Mouse (Mus musculus): ENCODE results near the gene Fus. TPM values are rescaled to one million over a fixed set of nuclear protein-coding genes. Genes with fewer than 3 reads are reported as not detected.

The Fus gene
- polyA plus RNA-seq (2014; fragmentation: Nextera tagmentation; extraction: Ambion mirVana): 52.5 and 57.7 TPM in 2 replicates

DNA sequence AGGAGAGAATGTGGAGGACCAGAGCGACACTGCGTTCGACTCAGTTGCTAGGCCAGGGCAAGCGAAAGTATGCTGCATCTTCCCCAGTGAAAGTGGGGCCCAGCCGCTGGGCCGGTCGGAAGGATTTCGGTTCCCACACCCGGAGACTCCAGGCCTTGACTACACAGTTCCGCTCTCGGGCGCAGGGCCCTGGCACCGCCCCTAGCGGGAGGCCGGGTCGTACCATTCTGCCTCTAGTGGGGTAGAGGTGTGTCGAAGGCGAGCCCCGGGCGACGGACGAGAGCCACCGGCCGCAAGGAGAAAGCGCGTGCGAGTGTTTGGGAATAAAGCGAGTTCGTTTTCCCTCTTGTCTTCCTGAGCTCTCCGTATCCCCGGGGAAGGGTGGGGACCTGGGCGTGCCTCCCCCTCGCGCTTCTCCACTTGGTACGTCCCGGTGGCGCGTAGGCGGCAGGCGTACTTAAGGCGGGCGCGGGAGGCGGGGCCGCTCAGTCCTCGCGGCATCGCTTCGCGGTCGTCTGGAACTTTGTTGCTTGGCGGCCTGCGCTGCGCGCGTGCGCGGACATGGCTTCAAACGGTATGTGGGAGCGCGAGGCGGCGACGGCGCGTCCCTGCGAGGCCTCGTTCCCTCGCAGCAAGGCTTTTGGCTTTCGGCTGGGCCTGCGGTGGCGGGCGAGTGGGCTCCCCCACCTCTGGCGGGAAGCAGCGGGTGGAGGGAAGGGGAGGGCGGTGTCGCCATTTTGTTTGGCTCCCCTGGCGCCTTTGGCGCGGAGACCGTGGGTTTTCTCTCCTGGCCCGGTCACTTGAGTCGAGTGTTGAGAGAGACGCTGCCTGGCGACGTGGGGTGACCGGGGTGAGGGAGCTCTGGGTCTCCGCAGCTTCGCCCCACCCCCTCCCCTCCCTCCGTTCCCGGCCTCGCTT, at the start of gene Fus:
Gene Fus, plus strand, starts transcription at position 454 of the 918 bp plus-strand sequence.
- Histone ChIP-seq H3K9ac (replicated peaks; ENCODE audit: low read length) (peak within 1 kb of the TSS; percentile 86), H3K36me3 (replicated peaks; ENCODE audit: control insufficient read depth, insufficient read depth, low read depth, low read length) (peaks cover 13% of the 10 kb centered on the region), H3K9me3 (replicated peaks; ENCODE audit: control insufficient read depth, low read length) (no peaks in the 10 kb centered on the region), H3K27me3 (ENCODE audit: control insufficient read depth, insufficient read depth, low read length) (no peaks in the 10 kb centered on the region), H3K4me3 (ENCODE audit: low read depth, low read length) (peak within 1 kb of the TSS; percentile 67), H3K4me1 (ENCODE audit: control insufficient read depth, insufficient read depth, low read length) (no peaks in the 10 kb centered on the region), H3K4me2 (ENCODE audit: low read depth, low read length) (peak within 1 kb of the TSS; percentile 63), H3K27ac (replicated peaks; ENCODE audit: low read depth, low read length) (peak within 1 kb of the TSS; percentile 93)
- WGBS: under 1% methylated on average over 88 of the region's 92 CpGs
- DNase-seq (ENCODE audit: low spot score) (peak; percentile 93), ATAC-seq (replicated peaks; ENCODE audit: insufficient number of reproducible peaks, low FRiP score, low TSS enrichment, low read depth) (peak; percentile 92)

DNA sequence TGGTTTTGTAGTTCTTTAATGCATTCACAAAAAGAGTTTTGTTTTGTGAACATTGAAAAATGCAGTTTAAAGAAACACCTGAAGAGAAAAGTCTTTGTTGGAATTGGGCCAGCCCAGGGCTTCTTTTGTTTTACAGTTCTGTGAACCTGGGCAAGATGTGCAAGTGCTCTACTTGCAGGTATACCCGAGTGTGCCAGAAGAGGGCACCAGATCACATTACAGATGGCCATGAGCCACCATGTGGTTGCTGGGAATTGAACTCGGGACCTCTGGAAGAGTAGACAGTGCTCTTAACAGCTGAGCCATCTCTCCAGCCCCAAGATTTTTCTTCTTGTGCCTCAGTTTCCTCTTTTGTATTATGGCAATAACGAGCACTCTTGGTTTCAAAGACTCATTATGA, 49.1 kb upstream of the Fus start:
- peak; percentile 52 for DNase-seq (ENCODE audit: low spot score)
- ATAC-seq (replicated peaks; ENCODE audit: insufficient number of reproducible peaks, low FRiP score, low TSS enrichment, low read depth): no peak
- H3K4me2 ChIP-seq (ENCODE audit: low read depth, low read length): no peak overlapping the region
- no peaks in the 10 kb centered on the region for H3K9me3 ChIP-seq (replicated peaks; ENCODE audit: control insufficient read depth, low read length)
- WGBS: 46% methylated on average over 3 of the region's 3 CpGs
- no peaks in the 10 kb centered on the region for H3K4me1 ChIP-seq (ENCODE audit: control insufficient read depth, insufficient read depth, low read length)
- H3K9ac ChIP-seq (replicated peaks; ENCODE audit: low read length): no peak overlapping the region
- H3K27ac ChIP-seq (replicated peaks; ENCODE audit: low read depth, low read length): no peak overlapping the region
- H3K36me3 ChIP-seq (replicated peaks; ENCODE audit: control insufficient read depth, insufficient read depth, low read depth, low read length): peaks cover 4% of the 10 kb centered on the region
- no peak overlapping the region for H3K4me3 ChIP-seq (ENCODE audit: low read depth, low read length)
- no peaks in the 10 kb centered on the region for H3K27me3 ChIP-seq (ENCODE audit: control insufficient read depth, insufficient read depth, low read length)

DNA sequence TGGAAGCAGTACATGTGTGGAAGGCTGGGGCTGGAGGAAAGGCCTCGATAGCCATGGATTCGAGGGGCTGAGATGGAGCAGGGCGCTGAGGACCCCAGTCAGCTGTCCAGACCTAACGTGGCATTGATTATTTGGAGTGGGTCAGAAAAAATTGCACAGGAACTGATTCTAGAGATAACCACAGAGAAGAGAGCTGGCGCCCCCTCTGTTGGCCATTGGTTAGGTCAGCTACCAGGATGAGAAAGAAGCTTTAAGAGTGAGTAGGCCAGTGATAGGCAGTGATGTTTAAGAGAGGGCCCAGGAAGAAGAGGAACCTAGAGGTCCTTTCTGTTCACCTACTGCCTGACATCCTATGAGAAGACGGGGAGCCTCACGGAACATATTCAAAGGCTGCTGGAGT, 48.0 kb upstream of the Fus start:
- 75% methylated on average over 7 of the region's 7 CpGs for WGBS
- H3K4me2 ChIP-seq (ENCODE audit: low read depth, low read length): no peak overlapping the region
- H3K27ac ChIP-seq (replicated peaks; ENCODE audit: low read depth, low read length): no peak overlapping the region
- no peak overlapping the region for H3K4me3 ChIP-seq (ENCODE audit: low read depth, low read length)
- H3K9ac ChIP-seq (replicated peaks; ENCODE audit: low read length): no peak overlapping the region
- H3K36me3 ChIP-seq (replicated peaks; ENCODE audit: control insufficient read depth, insufficient read depth, low read depth, low read length): peaks cover 4% of the 10 kb centered on the region
- ATAC-seq (replicated peaks; ENCODE audit: insufficient number of reproducible peaks, low FRiP score, low TSS enrichment, low read depth) (no peak), DNase-seq (ENCODE audit: low spot score) (no peak)
- no peaks in the 10 kb centered on the region for H3K27me3 ChIP-seq (ENCODE audit: control insufficient read depth, insufficient read depth, low read length)
- H3K9me3 ChIP-seq (replicated peaks; ENCODE audit: control insufficient read depth, low read length): no peaks in the 10 kb centered on the region
- no peaks in the 10 kb centered on the region for H3K4me1 ChIP-seq (ENCODE audit: control insufficient read depth, insufficient read depth, low read length)

DNA sequence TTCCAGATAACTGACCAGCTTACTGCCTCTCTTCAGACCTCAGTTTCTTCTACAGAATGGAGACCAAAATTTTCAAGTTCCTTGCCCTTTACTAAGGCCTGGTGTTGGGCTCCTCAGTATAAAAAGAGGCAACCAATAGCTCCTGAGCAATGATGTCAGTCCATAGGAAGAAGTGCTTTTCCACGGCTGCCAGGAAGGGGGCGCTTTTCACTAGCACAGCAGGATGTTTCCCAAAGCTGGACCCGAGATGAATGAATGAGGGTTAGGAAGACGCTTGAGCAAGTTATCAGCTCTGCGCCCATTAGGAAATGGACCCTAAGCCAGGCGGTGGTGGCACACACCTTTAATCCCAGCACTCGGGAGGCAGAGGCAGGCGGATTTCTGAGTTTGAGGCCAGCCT, 45.7 kb upstream of the Fus start:
- WGBS: 68% methylated on average over 8 of the region's 8 CpGs
- DNase-seq (ENCODE audit: low spot score): peak; percentile 47

DNA sequence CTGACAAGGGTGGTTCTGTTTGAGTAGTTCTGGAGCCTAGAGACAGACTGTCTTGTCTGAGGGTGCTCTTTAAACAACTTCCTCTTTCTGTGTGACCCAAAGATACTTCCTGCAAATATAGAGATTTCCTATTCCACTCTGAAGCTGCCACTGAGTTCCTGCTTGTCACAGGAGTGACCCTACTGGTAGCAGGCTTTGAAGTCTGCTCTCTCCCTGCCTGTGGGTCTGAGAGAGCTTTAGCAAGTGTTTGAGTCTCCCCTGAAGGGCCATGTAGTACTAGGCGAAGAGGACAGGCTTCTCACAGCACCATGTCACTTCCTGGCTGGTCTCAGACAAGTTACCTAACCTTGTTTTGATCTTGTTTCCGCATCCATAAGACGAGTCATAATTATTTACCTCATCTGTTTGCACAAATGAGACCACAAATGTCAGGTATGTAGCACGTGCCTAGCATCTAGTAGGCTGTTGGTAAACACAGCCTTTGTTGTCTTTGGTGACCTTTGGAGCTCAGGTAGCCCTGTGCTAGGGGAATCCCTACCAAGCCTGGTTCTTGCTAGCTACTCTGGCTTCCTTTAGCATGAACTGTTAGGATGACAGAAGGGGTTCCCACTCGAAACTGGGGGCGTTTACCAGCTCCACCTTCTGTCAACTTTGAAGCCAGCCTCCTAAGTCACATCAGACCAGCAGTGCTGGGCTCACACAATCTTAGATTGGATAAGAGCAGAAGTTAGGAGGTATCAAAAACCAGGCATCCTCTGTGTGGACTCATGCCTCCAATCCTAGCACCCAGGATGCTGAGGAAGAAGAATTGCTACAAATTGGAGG, 44.6 kb upstream of the Fus start:
- H3K36me3 ChIP-seq (replicated peaks; ENCODE audit: control insufficient read depth, insufficient read depth, low read depth, low read length): no peaks in the 10 kb centered on the region; the same call in none of the 2 replicates
- H3K9ac ChIP-seq (replicated peaks; ENCODE audit: low read length): no peak overlapping the region
- no peaks in the 10 kb centered on the region for H3K9me3 ChIP-seq (replicated peaks; ENCODE audit: control insufficient read depth, low read length)
- H3K27ac ChIP-seq (replicated peaks; ENCODE audit: low read depth, low read length): no peak overlapping the region
- H3K4me1 ChIP-seq (ENCODE audit: control insufficient read depth, insufficient read depth, low read length): no peaks in the 10 kb centered on the region
- no peak overlapping the region for H3K4me3 ChIP-seq (ENCODE audit: low read depth, low read length)
- H3K27me3 ChIP-seq (ENCODE audit: control insufficient read depth, insufficient read depth, low read length): no peaks in the 10 kb centered on the region
- no peak for DNase-seq (ENCODE audit: low spot score)
- ATAC-seq (replicated peaks; ENCODE audit: insufficient number of reproducible peaks, low FRiP score, low TSS enrichment, low read depth): no peak
- H3K4me2 ChIP-seq (ENCODE audit: low read depth, low read length): no peak overlapping the region
- 82% methylated on average over 6 of the region's 6 CpGs for WGBS

More for the DNA sequence above, 45.7 kb upstream of the Fus start:
- Histone ChIP-seq H3K4me1 (ENCODE audit: control insufficient read depth, insufficient read depth, low read length) (no peaks in the 10 kb centered on the region), H3K36me3 (replicated peaks; ENCODE audit: control insufficient read depth, insufficient read depth, low read depth, low read length) (no peaks in the 10 kb centered on the region; the same call in none of the 2 replicates), H3K27ac (replicated peaks; ENCODE audit: low read depth, low read length) (no peak overlapping the region), H3K9ac (replicated peaks; ENCODE audit: low read length) (no peak overlapping the region), H3K4me3 (ENCODE audit: low read depth, low read length) (no peak overlapping the region), H3K4me2 (ENCODE audit: low read depth, low read length) (no peak overlapping the region), H3K9me3 (replicated peaks; ENCODE audit: control insufficient read depth, low read length) (no peaks in the 10 kb centered on the region), H3K27me3 (ENCODE audit: control insufficient read depth, insufficient read depth, low read length) (no peaks in the 10 kb centered on the region)
- no peak for ATAC-seq (replicated peaks; ENCODE audit: insufficient number of reproducible peaks, low FRiP score, low TSS enrichment, low read depth)

DNA sequence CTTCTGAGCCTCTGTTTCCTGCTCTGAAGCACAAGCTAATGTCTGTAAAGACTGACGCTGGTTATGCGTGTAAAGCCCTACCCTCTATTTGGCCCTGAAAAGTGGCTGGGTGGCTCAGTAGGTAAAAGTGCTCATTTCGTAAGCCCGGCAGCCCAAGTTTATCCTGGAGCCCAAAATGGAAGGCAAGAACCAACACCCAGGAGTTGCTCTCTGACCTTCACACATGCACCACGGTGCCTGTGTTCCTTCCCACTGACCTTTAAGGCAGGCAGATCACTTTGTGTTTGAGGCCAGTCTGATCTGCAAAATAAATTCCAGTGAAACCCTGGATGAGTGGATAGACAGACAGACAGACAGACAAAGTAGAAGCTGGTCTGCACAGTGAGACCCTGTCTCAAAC, 43.5 kb upstream of the Fus start:
- H3K4me2 ChIP-seq (ENCODE audit: low read depth, low read length): no peak overlapping the region
- peaks cover 2% of the 10 kb centered on the region; the same call in 1 of the 2 replicates for H3K27me3 ChIP-seq (ENCODE audit: control insufficient read depth, insufficient read depth, low read length)
- ATAC-seq (replicated peaks; ENCODE audit: insufficient number of reproducible peaks, low FRiP score, low TSS enrichment, low read depth) (no peak), DNase-seq (ENCODE audit: low spot score) (no peak)
- no peak overlapping the region for H3K27ac ChIP-seq (replicated peaks; ENCODE audit: low read depth, low read length)
- no peaks in the 10 kb centered on the region for H3K9me3 ChIP-seq (replicated peaks; ENCODE audit: control insufficient read depth, low read length)
- H3K4me1 ChIP-seq (ENCODE audit: control insufficient read depth, insufficient read depth, low read length): no peaks in the 10 kb centered on the region
- H3K4me3 ChIP-seq (ENCODE audit: low read depth, low read length): no peak overlapping the region
- no peak overlapping the region for H3K9ac ChIP-seq (replicated peaks; ENCODE audit: low read length)
- H3K36me3 ChIP-seq (replicated peaks; ENCODE audit: control insufficient read depth, insufficient read depth, low read depth, low read length): no peaks in the 10 kb centered on the region; the same call in none of the 2 replicates
- WGBS: 81% methylated on average over 5 of the region's 5 CpGs

DNA sequence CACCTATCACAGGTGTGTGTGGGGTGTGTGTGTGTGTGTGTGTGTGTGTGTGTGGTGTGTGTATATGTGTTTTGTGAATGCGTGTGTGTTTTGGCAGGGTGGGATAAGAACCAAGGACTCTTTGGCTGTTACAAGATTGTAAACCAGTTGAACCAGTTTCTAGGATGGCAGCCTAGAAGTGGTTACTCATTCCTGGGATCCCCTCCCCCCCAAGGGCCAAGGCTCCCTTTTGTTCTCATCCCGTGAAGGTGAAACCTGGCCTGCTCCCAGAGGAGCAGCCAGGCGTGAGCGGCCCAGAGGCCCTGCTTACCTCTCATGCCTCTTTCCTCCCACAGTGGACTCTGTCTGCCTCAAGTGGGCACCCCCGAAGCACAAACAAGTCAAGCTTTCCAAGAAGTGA, 42.0 kb upstream of the Fus start:
- WGBS: 49% methylated on average over 5 of the region's 5 CpGs
- H3K4me1 ChIP-seq (ENCODE audit: control insufficient read depth, insufficient read depth, low read length): no peaks in the 10 kb centered on the region; the same call in 1 of the 2 replicates
- H3K4me3 ChIP-seq (ENCODE audit: low read depth, low read length): no peak overlapping the region
- H3K9ac ChIP-seq (replicated peaks; ENCODE audit: low read length): no peak overlapping the region
- no peak overlapping the region for H3K27ac ChIP-seq (replicated peaks; ENCODE audit: low read depth, low read length)
- H3K4me2 ChIP-seq (ENCODE audit: low read depth, low read length): no peak overlapping the region
- ATAC-seq (replicated peaks; ENCODE audit: insufficient number of reproducible peaks, low FRiP score, low TSS enrichment, low read depth) (no peak), DNase-seq (ENCODE audit: low spot score) (peak; percentile 54)
- peaks cover 4% of the 10 kb centered on the region; the same call in 1 of the 2 replicates for H3K27me3 ChIP-seq (ENCODE audit: control insufficient read depth, insufficient read depth, low read length)
- no peaks in the 10 kb centered on the region; the same call in 1 of the 2 replicates for H3K36me3 ChIP-seq (replicated peaks; ENCODE audit: control insufficient read depth, insufficient read depth, low read depth, low read length)
- H3K9me3 ChIP-seq (replicated peaks; ENCODE audit: control insufficient read depth, low read length): no peaks in the 10 kb centered on the region
